Mouse (Mus musculus) megakaryocyte, embryonic 14.5 days (primary cell): ENCODE measurements at regions not wholly inside any gene's neighbourhood (a gene's known extent, or its start where the extent isn't known, plus 50 kb on each side); places are given as distances from the start of the nearest gene placed in this dataset.

Experiments used
- FLI1 ChIP-seq: IDR thresholded peaks from 2 replicates; pipeline ENCODE4 v1.6.1; 2012; ENCODE audit warnings: low read length, inconsistent platforms, mixed read lengths
- GATA1 ChIP-seq: IDR thresholded peaks from 3 replicates; pipeline ENCODE4 v1.6.1; 2012; ENCODE audit warnings: mixed read lengths, low read length, inconsistent platforms, borderline replicate concordance

- TF ChIP-seq GATA1 = no peak
- no peak for TF ChIP-seq FLI1
Measured at GRCm38 (mm10) chr12:79902761-79903160, 210.1 kb downstream of the Zfp36l1 start.
